Mouse (Mus musculus) c-Kit-negative CD71-positive TER-119-positive erythroid progenitor cells, embryonic 14.5 days (primary cell): ENCODE measurements around the gene Fat2.

ENCODE experiments used
- DNase-seq: peaks from one replicate; pipeline ENCODE4 v3.0.0-alpha.2; 2013; ENCODE audit warnings: low read depth, low spot score

Gene Fat2

DNA sequence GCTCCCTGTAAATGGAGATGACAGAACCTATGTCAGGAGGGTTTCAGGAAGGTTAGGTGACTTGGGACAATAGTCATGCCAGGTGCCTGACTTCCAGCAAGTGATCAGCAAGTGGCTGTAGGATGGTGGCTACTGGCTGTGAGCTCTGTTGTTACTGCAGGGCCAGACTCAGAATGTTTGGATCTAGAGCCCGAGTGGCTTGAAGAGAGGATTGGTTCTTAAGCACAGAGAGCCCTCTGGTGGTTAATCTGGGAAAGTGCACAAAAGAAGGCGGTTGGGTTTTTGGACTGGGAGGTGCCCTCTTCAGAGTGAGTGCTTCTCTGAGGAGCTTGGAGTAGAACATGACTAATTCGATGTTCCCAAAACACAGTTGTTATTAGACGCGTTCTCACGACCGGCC is 95.8 kb downstream of the Fat2 start:
- peak; percentile 16 for DNase-seq

DNA sequence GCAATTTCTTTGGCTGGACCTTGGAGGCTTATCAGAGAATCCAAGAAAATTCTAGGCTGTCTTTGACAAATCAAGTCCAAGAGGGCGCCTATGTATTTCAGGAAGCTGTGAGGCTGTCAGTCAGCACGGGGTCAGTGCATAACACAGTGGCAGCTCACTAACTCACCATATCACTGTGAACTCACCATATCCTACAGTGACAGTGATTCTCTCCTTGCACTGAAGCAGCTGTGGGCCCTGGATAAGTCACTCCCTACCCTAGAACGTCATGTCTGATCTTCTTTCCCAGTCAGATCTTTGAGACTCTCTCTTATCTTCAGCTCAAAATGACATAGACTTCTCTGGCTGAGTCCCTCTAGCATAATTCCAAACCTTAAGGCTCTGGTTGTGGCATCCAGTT is 96.9 kb downstream of the Fat2 start:
- no peak for DNase-seq

DNA sequence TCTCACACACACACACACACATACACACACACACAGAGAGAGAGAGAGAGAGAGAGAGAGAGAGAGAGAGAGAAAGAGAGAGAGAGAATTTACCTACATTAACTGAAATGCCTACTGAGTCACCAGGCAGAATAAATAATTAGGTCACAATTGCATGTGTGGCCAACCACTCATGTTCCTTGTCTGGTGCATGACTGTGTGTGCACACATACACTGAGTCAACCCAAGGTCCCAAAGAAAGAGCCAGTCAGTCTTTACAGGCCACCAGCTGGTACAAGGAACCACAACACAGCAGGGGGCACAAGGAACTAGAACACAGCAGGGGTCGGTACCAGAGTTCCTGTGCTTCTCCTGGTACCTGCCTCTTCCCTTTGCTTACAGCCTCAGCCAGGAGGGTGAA is 99.5 kb downstream of the Fat2 start:
- DNase-seq: no peak

DNA sequence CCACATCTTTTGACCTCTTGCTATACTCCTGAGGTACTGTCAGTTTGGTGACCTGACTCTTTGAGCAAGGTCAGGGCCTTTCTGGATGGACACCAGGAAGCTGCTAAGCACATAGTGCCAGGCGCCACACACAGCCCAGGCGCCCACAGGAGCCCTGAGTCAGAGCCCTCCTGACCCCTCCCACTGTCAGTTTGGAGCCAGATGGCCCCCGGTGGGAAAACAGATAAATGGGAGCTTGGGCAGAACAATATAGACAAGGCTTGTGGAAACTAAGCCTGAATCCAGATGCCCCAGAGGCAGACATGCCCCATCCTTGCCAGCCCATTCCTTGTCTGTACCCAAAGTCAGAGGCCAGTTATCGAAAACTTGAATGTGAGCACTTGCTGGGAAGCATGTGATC is 101.6 kb downstream of the Fat2 start:
- DNase-seq: no peak

DNA sequence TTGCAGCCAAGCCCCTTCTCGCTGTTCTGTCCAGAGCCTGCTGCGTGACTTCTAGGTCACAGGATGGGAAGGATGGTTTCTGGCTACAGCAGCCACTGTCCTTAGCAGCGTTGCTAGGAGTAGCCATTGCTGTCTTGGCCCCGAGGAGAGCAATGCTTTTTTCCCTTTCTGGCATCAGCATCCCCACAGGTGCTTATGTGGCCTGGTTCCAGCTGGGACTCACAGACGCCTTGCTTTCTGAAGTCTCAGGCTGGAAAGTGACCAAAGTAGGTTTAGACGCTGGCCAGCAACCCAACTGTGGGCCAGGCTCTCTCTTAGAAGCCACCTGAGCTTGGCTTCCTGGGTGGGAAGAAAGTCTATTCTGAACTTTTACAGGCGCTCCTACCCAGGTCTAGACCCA is 102.1 kb downstream of the Fat2 start:
- no peak for DNase-seq

DNA sequence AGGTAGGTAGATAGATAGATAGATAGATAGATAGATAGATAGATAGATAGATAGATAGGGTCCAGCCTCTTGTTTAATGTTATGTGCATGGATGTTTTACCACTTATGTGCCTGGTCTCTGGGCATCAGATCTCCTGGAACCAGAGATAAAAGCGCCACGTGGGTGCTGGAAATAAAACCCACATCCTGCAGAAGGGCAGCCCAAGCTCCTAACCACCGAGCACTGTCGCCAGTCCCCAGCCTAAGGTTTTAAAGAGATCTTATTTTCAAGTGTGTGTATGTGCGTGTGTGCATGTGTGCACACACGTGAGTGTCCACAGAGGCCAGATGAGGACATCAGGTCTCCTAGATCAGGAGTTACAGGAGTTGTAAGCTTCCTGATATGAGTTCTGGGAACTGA is 105.3 kb downstream of the Fat2 start:
- DNase-seq: no peak

DNA sequence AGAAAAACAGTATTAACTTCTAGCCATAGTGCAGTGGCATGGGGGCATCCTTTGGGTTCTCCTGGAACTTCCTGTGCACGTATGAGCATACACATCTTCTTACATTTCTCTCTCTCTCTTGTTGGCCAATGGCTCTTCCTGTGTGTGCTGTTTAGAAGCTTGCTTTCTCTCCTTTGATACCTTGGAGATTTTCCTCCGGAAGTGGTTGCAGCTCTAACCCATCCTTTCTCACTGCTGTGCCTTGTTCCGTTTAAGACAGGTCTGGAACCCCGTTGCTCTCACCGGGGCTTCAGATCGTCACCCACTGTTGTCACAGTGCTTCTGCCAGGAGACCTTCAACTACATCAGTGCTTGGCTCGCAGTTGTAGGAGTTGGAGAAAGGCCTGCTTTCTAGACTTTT is 115.1 kb downstream of the Fat2 start:
- no peak for DNase-seq

DNA sequence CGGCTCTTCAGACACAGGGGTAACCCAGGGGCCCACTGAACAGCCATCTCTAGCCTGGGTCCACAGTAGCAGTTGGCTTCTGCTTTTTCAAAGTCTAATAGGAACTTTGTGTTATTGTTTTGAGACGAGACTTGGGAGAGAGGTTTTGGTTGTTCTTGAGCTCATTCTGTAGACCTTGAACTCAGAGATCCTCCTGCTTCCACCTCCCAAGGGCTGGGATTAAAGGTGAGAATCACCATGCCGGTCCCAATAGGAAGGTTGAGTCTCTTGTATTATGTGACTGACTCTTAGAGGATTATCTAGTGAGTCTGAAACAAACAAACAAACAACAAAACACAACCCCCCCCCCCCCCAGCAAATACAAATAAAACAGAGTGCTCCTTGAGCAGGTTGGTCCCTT is 117.9 kb downstream of the Fat2 start:
- DNase-seq: no peak

DNA sequence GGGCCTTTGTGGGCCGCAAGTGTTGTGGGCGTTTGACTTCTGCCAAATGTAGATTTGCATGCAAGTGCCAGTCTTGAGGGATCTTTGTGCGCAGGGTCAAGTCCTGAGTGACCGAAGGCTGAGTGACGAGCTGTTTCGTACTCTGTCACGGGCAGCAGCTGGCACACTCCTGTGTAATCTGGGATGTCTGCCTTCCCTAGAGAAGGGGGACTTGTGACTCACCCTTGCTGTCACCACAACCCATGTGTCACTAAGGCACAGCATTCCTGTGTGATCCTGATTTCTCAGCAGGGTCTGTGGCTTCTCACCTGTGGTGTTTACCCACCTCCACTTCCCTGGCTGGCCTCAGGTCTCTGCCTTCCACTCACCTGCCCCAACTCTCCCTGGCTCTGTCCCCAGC is 118.5 kb downstream of the Fat2 start:
- no peak for DNase-seq

DNA sequence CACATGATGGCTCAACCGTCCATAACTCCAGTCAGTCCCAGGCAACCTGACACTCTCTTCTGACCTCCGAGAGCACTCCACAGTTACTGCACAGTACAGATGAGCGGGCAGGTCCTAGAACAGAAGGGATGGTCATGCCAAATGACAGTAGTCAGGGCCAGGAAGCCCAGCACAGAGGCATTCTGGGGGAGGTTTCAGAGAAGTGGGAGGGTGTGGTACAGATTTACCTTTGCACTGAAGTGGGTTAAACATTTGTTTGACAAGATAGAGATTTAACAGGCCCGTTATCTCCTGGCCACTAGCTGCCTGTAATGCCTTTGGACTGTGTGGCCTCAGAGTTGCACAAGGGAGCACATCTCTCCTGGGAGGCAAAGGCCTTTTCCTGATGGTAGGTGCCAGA is 118.9 kb downstream of the Fat2 start:
- no peak for DNase-seq

DNA sequence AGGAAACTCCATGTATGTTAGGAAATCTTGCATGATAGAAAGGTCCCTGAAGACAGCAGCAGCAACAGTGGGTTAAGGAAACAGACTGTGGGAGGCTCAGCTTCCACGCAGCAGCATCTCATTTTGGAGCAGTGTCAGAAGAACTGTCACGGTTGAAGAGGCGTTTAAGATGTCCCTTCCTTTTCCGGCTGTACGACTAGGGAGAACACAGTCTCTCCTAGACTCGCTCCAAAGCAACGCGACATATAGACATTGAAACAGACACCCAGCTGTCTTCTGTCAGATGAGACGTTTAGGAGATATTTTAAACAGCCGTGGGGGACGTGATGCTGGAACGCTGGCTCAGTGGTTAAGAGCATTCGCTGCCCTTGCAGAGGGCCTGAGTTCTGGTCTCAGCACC is 119.5 kb downstream of the Fat2 start:
- no peak for DNase-seq

DNA sequence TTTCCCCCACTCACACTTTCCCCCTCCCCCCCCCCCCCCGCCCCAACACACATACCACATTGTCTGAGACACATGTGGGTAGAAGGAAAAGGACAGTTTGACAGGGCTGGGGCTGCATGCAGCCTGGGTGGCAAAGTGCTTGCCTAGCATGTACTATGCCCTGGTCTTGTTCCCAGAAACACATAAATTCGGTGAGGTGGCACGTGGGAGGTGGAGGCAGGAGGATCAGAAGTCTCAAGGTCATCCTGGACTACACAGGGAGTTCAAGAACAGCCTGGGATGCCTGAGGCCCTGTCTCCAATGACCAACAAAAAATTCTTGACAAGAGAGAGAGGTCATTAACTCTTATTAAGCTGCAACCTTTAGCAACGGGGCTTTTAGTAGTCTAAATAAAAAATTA is 120.3 kb downstream of the Fat2 start:
- DNase-seq: no peak

DNA sequence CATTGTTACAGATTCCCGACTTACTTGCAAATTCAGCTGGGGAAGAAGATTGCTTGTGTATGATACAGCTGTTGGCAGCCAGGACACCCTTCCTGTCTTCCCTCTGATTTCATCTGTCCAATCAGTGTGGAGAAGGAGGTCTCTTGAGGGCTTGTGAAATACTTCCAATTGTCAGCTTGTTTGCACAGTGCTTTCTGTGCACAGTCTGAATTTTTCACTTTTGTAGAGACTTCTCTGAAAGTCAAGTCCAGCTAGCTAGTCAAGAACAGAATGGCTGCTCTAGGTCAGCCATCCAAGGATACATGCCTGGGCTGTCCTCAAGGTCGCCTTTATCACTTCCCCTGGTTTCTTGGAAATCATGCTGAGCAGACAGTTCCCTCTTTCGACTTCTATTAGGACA is 121.4 kb downstream of the Fat2 start:
- no peak for DNase-seq

DNA sequence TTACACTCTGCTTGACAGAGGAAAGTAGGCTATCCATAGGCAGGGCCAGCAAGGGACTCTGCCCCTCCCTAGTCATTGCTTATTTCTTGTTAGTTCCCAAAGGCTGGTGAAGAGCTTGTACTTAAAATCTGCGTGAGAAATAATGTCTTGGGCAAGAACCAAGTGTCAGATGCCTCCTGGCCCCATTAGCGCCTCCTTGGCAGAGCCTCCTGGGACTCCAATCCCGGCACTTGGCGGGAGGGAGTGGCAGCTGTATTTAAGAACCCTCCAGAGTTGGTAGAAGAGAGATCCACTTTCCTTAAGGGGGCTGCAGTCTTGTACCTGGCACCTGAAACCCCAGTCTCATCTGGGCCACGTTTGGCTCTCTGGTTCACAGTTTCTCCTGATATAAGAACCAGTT is 122.2 kb downstream of the Fat2 start:
- DNase-seq: no peak

DNA sequence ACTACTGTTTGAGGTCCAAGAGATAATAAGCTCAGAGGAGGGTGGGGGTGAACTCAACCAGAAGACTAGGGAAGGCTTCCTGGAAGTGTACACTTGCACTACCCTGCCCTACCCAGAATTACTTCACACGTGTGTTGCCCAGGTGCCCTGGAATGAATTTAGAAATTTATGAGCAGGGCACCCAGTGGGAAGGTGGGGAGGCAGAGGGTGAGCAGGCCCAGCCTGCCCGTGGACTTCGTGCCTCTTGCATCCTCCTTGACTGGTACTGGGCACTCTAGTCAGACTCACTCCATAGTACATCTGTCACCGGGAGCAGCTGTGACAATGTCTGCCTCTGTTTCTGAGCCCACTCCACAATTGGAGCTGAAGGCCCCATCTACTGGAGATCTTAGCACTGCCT is 122.8 kb downstream of the Fat2 start:
- no peak for DNase-seq

DNA sequence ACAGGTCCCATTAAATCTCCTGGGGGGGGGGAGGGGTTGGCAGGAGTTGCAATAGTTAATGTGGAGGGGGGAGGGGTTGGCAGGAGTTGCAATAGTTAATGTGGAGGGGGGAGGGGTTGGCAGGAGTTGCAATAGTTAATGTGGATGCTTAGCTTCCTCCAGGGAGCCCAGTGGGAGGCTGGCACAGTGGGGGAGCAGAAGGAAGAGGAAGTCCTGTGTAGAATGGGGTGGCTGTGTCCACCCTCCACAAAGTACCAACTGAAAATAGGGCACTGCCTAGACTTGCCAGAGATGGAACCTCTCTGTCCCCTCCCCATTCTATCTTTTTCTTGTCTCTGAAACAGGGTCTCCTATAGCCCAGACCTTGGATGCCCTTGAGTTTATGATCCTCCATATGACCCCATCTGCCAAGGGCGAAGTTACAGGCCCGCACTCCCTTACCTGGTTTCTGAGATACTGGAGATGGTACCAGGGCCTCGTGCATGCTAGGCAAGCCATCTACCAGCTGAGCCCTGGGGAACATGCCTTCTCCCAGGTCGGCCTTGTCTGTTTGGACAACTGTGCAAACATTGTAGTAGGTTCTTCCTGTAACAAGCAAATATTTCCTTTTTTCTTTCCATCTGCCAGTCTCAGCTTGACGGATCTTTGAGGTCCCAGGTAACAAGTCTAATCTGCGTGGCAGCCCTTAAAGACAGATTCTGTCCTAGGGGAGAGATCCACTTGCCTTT is 126.6 kb downstream of the Fat2 start:
- no peak for DNase-seq

DNA sequence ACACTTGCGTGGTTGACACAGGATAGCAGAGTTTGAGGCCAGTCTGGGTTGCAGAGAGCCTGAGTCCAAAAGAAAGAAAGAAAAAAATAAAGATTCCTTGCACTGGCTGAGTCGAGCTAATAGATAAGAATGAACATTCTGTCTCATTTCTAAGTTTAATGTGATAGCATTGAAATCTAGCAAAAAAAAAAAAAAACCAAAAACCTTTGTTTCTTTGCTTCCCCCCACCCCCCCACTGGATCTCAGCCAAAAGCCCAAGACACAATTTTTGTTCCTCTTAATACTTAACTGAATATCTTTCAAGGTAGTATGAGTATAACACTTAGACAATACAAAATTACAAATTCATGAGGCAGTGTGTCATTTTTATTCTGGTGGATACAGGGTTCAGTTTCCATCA is 127.3 kb downstream of the Fat2 start:
- DNase-seq: no peak

DNA sequence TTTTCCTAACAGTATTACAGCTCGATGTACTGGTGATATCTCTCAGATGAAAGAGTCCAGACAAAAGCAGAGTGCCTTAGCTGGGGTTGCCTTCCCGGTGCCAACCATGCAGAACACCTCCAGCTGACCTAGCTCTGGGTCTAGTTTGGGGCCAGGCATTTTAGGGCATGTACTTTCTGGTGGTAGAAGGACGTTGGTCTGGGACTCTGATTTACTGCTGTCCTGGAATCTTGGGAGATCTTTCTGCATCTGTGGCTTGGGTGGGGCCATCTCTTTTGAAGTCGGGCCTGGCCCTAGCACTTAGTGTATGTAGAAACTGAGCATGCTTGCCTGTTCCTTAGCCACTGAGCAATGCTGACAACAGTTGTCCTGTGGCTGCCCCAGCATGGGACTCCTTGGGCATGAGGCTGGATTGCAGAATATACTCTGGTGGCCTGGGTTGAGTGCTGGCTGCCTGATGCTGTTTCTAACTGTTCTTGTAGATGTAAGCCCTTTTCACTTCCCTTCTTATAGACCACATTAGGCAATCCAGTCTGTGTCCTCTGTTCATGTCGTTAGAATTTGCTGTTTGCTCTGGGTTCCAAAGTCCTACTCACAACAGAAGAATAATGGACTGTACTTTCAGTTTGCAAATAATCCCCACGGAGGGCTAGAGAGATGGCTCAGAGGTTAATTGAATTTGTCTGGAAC is 128.2 kb downstream of the Fat2 start:
- no peak for DNase-seq

DNA sequence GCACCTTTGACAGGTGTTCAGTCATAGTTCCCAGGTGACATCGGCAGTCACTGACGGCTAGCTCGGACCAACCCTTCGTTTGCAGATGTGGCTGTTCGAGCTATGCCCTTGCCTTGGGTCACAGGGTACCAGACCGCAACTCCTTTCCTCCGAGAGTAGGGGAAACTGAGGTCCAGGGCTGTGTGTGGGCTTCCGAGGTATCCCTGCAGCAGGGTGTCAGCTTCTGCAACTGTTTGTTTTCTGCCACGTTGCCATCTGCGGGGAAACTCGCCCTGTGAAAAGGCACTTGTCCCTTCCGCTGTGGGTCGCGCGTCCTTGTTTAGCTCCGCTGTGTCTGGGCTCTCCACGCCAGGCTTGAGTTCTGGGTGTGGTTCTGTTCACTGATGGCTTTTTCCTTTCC is 131.8 kb downstream of the Fat2 start:
- DNase-seq: peak; percentile 12

DNA sequence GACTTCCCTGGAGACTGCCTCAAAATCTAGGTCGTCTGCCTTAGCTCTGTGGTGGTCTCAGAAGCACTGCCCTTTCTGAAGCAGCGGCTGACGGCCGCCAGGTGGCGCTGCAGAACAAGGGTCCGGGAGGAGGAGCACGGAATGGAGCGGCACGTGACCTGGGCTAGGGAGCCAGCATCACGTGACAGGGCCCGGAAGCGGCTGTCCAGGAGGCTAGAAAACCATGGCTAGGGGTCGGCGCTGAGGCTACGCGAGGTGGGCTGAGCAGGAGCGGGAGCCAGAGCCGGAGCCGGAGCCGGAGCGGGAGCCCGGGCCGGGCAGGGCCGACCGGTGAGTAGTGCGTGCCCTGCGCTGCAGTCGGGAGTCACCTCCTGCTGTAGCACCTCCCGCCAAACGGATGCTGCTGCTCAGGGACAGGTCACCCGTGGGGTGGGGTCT is 132.2 kb downstream of the Fat2 start, which contains the start of gene Slc36a1:
Gene Slc36a1, plus strand, starts transcription at position 192 of the 438 bp plus-strand sequence.
- DNase-seq: peak; percentile 84
